Mouse (Mus musculus): Measurements from ENCODE around the gene Trim80.
"Not testable (repeated sequence)": the region's sequence is repeated elsewhere in the genome, so short reads cannot be mapped to it uniquely, and the experiment has no call there.

Gene Trim80

DNA sequence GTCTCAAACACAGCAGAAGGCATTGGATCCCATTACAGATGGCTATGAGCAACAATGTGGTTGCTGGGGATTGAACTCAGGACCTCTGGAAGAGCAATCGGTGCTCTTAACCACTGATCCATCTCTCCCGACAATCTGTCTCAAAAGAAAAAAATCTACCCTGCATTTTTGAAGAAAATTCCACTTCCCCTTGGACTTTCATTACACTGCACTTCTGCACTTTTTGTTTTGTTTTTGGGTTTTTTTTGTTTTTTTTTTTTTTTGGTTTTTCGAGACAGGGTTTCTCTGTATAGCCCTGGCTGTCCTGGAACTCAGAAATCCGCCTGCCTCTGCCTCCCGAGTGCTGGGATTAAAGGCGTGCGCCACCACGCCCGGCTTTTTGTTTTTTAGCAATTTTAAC is 56.2 kb downstream of the Trim80 start:
- DNase-seq (ENCODE audit: low read depth): not testable (repeated sequence)
